Mouse (Mus musculus): ENCODE measurements at regions not wholly inside any gene's neighbourhood (a gene's known extent, or its start where the extent isn't known, plus 50 kb on each side); places are given as distances from the start of the nearest gene placed in this dataset.

DNA sequence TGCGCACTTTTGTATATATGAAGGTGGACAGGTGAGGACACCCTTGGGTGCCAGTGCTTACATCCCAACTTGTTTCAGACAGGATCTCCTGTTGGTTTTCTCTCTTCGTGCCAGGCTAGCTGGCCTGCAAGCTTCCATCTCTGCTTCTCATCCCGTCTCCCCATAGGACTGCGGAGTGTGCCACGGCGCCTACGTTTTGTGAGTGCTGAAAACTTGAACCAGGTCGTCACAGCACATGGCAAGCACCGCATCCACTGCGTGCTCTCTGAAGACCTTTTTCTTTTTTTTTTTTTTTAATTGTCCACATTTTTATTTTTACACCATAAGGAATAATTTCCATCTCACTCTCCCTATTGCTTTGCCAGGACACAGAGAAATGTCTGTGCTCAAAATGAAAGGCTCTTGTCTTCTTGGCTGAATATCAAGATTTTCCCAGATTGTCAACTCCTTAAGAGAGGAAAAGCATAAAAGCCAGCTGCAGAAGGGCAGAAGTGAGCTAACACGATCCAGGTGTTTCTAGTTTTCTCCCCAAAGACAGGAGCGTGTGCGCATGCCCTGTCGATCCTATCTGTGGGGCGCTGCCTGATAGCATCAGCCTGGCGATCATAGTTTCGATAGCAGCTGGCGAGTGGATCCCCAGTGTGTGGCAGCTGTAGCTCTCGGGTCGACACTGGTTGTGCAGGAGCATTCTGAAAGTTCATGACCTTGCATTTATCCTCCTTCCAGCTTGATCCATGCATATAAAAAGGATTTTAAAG lies 326.4 kb upstream of the Ddhd1 start:
- no peak for DNase-seq (ENCODE audit: low spot score in 2 of 2)

DNA sequence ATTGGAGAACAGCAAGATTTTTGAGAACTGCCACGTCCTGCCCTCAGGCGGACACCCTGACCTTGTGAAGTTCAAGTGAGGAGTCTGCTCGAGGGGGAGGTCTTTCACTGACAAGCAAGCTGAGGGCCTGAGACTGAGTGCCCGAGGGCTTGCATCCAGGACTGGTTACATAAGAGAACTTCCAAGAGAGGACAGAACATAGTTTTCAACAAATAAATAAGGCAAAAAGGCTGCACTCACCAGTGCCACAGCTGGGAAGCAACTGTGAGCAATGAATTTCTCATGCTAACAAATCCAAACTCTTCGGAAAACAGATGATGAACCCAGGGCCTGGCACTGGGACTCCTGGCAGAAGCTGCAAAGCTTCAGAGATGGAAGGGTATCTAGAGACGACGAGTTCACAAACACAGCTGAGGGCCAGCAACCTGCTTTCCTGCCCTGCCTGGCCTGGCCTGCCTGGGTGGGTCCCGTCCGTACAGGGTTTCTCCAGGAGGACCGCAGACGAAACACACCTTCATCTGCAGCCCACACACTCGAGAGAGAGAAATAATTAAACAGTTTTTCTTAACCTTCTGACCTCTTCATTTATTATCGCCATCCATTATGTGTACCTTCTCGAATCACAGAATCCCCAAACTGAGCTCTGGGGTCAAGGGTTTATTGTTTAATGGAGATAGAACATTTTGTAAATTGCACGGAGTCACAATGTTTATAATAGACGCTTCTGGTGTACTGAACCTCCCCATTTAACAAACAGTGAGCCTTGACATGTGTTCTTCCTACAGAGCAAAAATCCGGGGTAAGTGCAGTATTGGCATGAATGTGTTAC lies 334.3 kb upstream of the Ddhd1 start:
- DNase-seq (ENCODE audit: low spot score in 2 of 2), result peak; percentile 26 to 62

DNA sequence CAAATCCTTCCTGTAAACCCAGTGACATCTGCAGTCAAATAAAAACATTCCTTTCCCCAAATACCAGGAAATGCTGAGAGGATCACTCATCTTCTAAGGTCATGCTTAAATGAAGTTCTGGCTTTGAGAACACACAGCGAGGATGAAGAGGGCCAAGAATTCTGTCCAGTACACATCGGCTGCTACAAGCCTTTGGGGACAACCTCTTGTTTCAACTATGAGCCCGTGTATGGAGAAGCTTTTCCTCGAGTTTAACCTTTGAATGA lies 334.9 kb upstream of the Ddhd1 start:
- no peak for DNase-seq (ENCODE audit: low spot score in 2 of 2)

DNA sequence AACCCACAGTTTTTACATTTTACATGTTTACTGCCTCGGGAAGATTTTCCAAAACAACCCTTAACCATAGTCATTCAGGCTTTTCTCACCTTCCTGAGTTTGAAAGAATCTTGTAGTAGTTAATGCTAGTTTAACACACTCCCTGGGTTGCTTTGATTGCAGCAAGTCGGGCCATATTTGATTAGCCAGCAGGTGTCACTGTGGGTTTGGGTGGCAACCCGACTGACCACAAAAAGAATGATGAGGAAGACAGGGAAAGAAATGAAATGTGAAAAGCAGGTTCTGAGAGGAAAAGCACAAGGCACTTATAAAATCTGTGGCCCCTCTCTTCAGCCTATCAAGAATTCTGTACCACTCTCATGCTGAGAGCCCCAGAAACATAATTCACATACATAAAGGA lies 335.7 kb upstream of the Ddhd1 start:
- DNase-seq (ENCODE audit: low spot score in 2 of 2), result peak; percentile 62 to 76

DNA sequence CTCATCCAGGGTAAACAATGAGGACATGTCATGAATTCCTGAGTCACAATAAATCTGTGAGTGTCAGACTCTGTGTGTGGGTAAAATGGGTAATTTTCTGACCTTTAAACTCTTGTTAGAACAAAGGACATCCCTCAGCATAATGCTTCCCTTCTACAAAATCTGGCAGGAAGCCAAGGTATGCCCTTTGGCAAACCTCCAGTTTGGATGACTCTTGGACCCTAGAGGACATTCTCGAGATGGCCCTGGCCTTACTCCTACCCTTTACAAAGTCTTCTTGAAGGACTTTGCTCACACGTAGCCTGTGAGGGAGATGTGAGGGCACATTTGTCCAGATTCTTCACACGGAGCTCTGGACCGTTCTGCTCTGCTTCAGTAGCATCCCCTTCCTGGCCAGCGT lies 338.8 kb upstream of the Ddhd1 start:
- no peak for DNase-seq (ENCODE audit: low spot score in 2 of 2)

DNA sequence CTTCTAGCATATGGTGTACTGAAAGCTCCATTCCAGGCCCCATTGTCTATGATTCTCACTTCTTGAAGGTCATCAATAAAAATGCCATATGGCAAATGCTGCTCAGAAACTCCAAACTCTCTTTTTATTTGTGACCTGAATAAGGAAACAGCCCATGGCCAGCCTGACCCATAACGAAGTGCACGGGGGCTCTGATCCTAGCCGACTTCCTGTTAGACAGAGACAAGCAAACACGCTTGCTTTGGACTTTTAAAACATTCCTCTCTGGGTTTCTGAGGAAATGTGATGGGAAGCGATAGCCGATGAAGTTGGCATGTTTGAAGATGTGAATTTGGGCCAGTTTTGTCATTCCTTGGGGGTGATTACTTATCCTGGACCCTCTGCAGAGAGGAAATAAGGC lies 346.1 kb upstream of the Ddhd1 start:
- DNase-seq (ENCODE audit: low spot score in 2 of 2), result no peak

DNA sequence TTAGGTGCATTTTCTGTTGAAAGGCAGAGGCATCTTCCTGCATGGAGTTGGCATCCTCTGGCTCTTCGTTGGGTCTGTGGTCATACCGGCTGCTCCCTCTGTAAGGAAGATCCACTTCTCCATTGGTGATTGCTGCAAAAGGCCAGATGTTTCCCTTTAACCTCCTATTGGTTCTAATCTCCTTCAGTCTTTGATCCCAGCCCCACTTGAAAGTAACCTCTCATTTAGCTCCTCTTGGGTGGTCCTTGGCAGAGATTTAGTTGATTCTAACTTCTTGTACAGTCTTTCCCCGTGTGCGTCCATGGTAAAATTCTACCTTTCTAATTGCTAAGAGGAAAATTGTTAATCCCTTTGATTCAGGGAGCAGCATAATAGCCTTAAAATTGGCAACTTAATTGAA lies 347.4 kb upstream of the Ddhd1 start:
- DNase-seq (ENCODE audit: low spot score in 2 of 2), result no peak

DNA sequence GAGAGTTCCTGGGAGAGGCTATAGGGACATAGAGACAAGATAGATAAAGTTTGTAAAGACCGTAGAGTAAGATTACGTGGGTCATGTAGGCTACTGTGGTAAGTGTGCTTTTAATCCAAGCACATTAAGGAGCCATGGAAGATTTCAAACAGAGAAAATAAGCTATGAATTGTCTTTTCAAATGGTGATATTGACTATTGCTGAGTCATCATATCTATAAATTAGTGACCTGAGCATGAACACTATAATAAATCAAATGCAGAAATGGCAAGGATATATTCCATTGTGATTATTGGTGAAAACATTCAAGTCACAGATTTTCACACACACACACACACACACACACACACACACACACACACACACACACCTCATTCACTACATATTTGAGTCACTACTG lies 355.3 kb upstream of the Ddhd1 start:
- DNase-seq (ENCODE audit: low spot score in 2 of 2), result no peak

DNA sequence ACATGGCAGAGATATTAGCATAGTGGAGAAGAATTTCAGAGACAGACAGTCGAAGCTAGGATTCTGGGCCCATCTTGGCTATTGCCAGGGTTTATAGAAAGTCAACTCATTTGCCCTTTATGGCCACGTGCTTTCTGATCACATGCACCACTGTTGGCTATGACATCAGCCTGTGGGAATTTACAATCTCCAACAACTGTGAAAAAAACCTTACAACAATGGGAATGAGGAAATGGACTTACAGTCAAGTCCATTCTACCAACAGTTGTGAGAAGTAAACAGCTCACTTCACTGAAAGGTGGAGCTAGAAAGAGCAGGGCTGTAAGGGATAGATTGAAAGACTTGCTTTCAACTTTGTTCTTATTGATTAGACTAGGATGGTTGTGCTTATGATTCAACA lies 356.1 kb upstream of the Ddhd1 start:
- no peak for DNase-seq (ENCODE audit: low spot score in 2 of 2)

DNA sequence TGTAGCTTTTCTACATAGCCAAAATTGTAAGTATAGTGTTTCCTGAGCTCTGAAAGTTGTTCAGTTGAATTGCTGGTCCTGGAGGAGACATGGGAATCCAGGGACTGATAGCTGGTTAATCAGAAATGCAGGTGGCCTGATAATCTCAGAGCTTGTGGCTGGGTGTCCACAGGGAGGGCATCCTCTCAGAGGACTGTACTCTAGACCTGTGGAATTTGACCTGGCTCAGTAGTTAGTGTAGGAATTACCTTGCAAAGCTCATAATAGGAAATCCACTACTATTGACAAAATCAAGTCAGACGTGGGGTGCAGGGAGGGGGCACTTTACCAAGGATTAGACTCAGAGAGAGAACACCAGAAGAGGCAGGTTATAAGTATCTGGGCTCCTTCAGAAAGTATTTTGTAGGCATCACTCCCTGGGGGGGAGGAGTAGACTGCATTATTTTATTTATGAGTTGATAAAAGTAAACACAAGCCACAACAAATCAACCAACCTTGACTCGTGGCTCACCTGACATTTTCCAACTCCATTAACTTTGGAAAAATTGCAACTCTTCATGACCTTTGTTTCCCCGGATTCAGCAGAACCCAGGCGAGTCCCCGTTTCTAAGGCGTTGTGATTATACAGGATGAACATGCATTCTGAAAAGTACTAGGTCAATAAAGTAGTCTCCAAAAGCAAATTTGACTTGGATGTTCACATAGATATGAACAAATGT lies 357.9 kb upstream of the Ddhd1 start:
- no peak for DNase-seq (ENCODE audit: low spot score in 2 of 2)

DNA sequence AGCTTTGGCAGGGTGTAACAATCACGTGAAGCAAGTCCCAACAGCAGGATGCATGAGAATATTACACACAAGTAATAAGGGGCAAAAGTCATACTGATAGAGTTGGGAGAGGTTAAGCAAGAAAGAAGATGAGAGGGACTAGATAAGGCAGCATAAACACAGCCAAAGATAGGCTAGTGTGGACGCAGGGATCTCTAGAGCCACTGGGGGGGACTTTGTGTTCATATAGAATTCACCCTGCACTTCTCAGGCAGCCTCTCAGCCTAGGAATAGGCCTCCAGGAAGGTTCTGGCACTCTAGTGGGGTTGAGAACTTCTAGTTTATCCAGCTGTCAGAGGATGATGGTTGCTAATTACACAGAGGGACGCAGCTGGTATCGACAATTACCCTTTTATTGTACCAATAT lies 358.8 kb upstream of the Ddhd1 start:
- no peak for DNase-seq (ENCODE audit: low spot score in 2 of 2)

DNA sequence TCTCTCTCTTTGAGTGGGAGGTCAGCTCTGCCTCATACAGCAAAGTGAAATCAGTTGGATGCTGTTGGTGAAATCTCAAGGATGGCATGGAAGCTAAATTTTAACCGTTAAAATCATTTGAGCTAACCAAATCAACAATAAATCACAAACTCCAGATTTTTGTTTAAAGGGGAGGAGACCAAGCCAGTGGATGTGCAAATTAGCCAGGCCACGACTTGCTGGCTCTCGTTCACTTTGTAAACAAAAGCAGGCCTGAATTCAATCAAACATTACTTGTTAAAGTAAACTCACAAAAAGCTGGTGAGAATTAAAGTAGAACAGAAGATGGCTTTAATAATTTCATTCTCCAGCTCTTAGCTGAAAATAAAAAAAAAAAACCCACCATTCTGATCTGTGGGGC lies 359.3 kb upstream of the Ddhd1 start:
- DNase-seq (ENCODE audit: low spot score in 2 of 2), result peak; percentile 4 to 9

DNA sequence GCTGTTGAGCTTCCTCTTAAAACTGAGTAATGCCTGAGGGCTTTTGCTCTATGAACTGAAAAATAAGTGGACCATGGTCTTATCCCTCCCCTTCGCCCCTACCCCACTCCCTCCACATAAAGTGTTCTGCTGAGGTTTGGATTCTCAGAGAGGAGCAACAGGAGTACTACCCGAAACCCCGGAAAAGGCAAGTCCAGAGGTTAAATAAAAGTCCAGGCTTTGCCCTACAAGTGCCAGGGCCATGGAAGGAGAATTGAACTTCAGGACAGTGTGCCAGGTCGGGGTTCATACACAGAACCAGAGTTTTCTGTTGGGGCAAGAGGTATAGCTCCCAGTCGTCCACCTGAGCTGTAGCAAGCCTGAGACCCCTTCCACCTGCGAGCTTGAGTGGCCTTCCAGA lies 360.0 kb upstream of the Ddhd1 start:
- no peak for DNase-seq (ENCODE audit: low spot score in 2 of 2)

DNA sequence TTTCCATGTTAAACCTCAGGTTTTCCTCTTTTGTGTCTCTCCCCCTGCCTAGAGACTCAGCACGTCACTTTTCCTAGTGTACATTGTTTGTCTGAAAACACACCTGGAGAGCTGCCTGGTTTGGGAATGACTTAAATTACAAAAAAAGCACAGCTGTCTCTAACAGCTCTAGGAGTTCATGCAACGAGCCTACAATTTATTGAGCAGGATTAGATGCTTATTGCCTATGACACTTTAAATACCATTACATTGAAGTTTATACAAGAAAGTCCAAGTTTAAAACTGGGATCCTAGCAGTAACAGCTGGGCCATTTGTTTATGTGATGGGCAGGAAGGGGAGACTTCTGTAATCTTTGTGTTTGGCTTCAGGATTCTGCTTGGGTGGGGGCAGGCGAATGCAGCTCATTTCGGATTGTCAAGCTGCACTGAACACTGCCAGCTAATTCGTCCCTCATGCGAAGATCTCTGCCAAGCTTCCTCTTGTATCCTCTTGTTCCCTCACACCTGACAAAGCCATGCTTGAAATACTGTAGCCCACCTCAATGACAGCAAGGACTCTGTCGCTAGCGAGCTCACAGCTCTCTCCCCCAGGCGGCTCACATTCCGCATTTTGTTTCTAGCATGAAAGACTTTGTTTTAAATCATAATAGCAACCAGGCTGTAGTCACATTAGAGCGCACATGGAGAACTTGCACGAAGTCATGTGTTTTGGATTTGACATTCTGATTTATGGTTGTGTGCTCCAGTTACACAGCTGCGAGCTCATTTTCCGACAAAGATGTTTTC lies 359.8 kb upstream of the Gm15217 start:
- peak; percentile 9 to 13 for DNase-seq (ENCODE audit: low spot score in 2 of 2)

DNA sequence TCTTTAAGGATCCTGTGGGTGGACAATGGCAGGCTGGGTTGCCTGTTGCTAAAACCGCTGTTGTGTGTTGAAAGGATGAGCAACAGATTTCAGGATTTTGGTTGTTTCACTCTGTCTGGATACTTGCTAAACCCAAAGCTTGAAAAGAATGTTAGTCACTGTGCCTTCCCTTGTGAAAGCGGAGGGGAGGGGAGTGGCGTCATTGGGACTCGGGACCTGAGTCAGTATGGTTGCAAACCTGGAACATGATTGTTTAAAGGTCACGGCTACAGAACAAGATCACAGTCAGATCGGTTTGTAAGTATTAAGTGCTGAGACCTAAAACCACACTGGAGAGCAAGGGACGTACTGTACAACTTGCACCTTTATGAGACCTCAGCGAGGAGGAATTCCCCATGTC lies 344.9 kb upstream of the Gm15217 start:
- DNase-seq (ENCODE audit: low spot score in 2 of 2), result no peak

DNA sequence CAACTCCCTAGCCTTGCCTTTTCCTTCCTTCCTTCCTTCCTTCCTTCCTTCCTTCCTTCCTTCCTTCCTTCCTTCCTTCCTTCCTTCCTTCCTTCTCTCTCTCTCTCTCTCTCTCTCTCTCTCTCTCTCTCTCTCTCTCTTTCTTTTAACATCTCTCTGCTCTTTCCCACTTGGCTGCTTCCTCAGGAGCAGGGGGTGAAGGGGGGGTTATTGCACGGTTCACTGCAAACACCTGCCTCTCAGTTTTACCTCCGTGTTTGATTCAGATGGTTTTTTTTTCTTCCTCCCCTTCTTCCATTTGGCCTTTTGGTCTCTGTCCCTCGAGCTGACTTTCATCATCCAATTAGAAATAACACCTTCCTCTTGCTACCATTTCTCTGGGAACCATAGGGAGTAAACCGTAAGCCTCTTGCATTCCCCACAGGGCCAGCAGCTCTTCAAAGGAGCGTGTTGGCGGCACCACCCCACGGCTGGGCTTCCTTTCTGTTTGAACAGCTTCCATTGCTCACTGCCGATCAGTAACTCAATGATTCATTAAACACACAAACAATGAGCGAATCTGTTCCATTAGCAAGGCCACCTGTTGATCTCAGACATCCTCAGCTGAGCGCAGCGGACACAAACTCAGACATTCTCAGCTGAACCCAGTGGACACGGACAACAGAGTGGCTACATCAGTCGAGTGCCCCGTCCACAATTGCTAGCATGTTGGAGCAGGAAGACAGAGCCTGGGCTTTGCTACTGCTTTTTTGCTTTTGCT lies 318.4 kb upstream of the Gm15217 start:
- DNase-seq (ENCODE audit: low spot score in 2 of 2), result peak; percentile 37 to 52

DNA sequence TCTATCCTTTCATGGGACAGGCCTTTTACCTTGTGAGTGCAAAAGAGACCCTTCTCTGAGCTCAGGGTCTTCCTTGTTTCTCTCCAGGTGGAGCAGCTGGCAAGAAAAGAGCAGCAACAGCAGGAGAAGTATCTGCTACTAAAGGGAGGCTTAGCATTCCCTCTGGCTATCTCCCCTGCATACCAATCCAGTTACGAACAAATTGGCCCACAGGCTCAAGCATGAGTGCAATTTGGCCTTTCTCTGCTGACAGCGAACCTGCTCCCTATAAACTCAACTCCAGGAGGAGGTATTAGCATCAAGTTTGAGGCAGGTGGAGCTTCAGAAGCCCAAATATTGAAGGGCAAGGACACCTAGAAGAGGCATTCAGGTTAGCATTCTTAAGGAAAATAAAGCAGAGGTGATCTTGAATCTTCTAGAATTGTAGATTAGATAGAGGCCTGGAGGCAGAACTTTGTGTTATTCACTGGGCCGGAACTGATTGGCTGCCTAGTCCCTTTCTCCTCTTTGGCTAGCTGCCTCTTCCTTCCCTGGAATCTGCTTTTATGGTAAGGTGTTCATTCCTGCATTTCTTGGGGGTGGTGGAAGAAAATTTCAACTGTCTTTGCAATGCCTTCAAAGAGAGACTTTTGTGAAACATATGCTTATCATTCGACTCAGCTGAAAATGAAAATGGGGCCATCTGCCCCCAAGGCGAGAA lies 312.0 kb upstream of the Gm15217 start:
- peak; percentile 13 to 29 for DNase-seq (ENCODE audit: low spot score in 2 of 2)

DNA sequence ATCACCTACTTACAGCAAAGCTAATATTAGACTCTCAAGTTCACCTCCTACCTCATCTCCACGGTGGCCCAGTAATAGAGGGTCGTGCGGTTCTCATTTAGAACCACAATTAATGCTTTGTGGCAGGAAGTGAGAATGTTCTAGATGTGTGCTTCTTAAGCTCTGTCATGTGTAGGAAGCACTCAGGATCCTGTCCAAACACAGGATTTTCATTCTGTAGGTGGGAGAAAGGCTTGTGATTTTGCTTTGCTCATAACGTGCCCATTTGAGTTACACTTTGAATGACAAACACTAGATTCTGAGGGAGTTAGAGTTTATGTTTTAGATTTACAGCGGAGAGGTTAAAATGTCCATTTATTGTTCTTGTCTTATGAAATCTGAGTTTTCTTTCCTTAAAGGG lies 308.0 kb upstream of the Gm15217 start:
- DNase-seq (ENCODE audit: low spot score in 2 of 2), result no peak

DNA sequence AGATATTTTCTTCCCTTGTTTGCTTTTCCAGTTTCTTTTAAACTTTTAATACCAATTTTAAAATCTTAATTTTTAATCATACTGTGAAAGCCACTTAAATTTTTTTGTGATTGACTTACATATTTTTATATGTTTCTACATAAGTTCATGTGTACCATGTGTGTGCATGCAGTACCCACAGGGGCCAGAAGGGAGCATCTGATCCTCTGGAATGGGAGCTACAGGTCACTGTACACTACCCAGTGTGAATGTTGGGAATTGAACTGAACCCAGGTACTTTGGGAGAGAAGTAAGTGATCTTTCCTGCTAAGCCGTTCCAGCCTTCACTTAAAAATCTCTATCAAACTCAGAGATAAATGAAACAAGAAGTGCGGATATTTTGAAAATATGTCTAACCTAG lies 302.5 kb upstream of the Gm15217 start:
- DNase-seq (ENCODE audit: low spot score in 2 of 2), result no peak

DNA sequence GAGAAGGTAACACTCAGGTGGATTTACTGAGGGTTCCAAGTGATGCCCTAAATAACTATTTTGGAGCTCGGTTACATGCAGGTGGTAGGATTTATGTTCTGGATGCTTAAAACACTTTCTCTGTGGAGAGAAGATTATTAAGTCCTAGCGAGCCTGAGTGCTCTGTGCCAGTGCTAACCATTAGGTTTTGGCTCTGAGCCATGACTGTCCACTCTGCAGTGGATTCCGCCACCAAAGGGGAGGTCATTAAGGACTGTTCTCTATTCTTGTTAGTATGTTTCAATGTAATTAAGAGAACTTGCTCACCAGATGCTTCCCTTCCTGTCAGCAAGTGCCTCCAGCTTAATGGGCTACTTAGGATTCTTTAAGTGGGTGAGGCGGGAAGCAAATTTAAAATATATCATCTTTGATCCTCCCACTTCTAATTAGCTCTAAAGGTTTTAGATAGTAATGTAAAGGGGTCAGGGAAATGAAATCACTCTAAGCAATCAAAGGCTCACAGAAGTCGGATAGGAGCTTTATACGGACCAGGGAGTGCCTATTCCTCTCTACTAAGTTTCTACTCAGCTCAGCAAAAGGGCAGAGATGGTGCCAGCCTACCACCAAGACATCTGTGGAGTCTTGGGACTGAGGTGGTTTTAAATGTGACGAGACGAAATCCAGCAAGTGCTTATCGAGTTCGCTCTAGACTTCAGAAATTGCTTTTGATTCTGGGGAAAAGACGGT lies 301.6 kb upstream of the Gm15217 start:
- no peak for DNase-seq (ENCODE audit: low spot score in 2 of 2)

Data from urinary bladder, postnatal 36 days (tissue).